Mouse (Mus musculus) heart, embryonic 15.5 days (tissue): ENCODE data around the gene Foxo6. TPM values are rescaled to one million over a fixed set of nuclear protein-coding genes. Genes with fewer than 3 reads are reported as not detected.

ENCODE experiments used
- ATAC-seq: fragments of 200-750 bp; cut with Nextera tagmentation; replicated peaks from 2 replicates; pipeline ENCODE4 v1.8.0; 2017; ENCODE audit warnings: low read depth, moderate TSS enrichment; ENCODE audit not compliant: insufficient number of reproducible peaks, insufficient read depth, low FRiP score
- H3K27ac ChIP-seq: fragments of 300-500 bp; sonication (generic); 2 replicates; pipeline ENCODE4 v1.5.1; 2015; ENCODE audit warnings: mild to moderate bottlenecking, inconsistent platforms
- H3K27me3 ChIP-seq: fragments of 300-500 bp; sonication (generic); 2 replicates; pipeline ENCODE4 v1.6.1; 2015; ENCODE audit warnings: inconsistent platforms
- H3K36me3 ChIP-seq: fragments of 300-500 bp; sonication (generic); 2 replicates; pipeline ENCODE4 v1.6.1; 2015; ENCODE audit warnings: mild to moderate bottlenecking, inconsistent platforms
- H3K4me1 ChIP-seq: fragments of 300-500 bp; sonication (generic); replicated peaks from 2 replicates; pipeline ENCODE4 v1.6.1; 2015; ENCODE audit warnings: inconsistent platforms
- H3K4me2 ChIP-seq: fragments of 300-500 bp; sonication (generic); 2 replicates; pipeline ENCODE4 v1.6.1; 2015; ENCODE audit warnings: inconsistent platforms, mild to moderate bottlenecking, moderate library complexity
- H3K4me3 ChIP-seq: fragments of 300-500 bp; sonication (generic); 2 replicates; pipeline ENCODE4 v1.5.1; 2015; ENCODE audit warnings: mild to moderate bottlenecking, inconsistent platforms
- H3K9ac ChIP-seq: fragments of 300-500 bp; sonication (generic); 2 replicates; pipeline ENCODE4 v1.6.1; 2015; ENCODE audit warnings: mild to moderate bottlenecking, inconsistent platforms
- H3K9me3 ChIP-seq: fragments of 300-500 bp; sonication (generic); replicated peaks from 2 replicates; pipeline ENCODE4 v1.6.1; 2016; ENCODE audit warnings: inconsistent platforms
- WGBS: fragments of 180-500 bp; shearing (Covaris S2); methylation state at CpG from one replicate; pipeline ENCODE4 v1.1.7; 2015; ENCODE audit warnings: mixed read lengths; 5-methylcytosine and 5-hydroxymethylcytosine counted together
- polyA plus RNA-seq: library from polyadenylated mRNA; unstranded; fragments of >200 nt; fragmentation: Nextera tagmentation; extraction: Ambion mirVana; gene quantifications from 2 replicates; pipeline ENCODE4 v1.2.1, GENCODE M21; 2015

The Foxo6 gene
- polyA plus RNA-seq, 1 experiment from 2014 or later: 0.05 TPM

- H3K4me3 ChIP-seq: no peak overlapping the region
- no peaks in the 10 kb centered on the region for H3K9me3 ChIP-seq
- H3K9ac ChIP-seq: no peak overlapping the region
- H3K4me1 ChIP-seq: peaks cover 34% of the 10 kb centered on the region
- WGBS: 91% methylated on average over 1 of the region's 1 CpGs
- no peaks in the 10 kb centered on the region for H3K36me3 ChIP-seq
- no peak overlapping the region for H3K4me2 ChIP-seq
- no peak overlapping the region for H3K27ac ChIP-seq
- peaks cover 76% of the 10 kb centered on the region for H3K27me3 ChIP-seq
- ATAC-seq: no peak
Measured at GRCm38 (mm10) chr4:120284187-120284586, 3.0 kb downstream of the Foxo6 start.

GRCm38 (mm10) chr4:120283141-120283540, 4.0 kb downstream of the Foxo6 start:
- WGBS: 17% methylated on average over 6 of the region's 6 CpGs
- Histone ChIP-seq H3K4me3 (peak overlapping the region; percentile 56), H3K27ac (peak overlapping the region; percentile 62), H3K9me3 (no peaks in the 10 kb centered on the region), H3K36me3 (no peaks in the 10 kb centered on the region), H3K9ac (peak overlapping the region; percentile 63), H3K27me3 (peaks cover 74% of the 10 kb centered on the region), H3K4me1 (peaks cover 31% of the 10 kb centered on the region), H3K4me2 (peak overlapping the region; percentile 94)
- peak; percentile 78 for ATAC-seq

- H3K36me3 ChIP-seq: no peaks in the 10 kb centered on the region
- peak overlapping the region; percentile 56 for H3K4me3 ChIP-seq
- peak; percentile 14; the same call in 1 of the 2 replicates for ATAC-seq
- peak overlapping the region; percentile 94 for H3K4me2 ChIP-seq
- WGBS: under 1% methylated on average over 45 of the region's 47 CpGs
- peak overlapping the region; percentile 62 for H3K27ac ChIP-seq
- no peaks in the 10 kb centered on the region for H3K9me3 ChIP-seq
- peaks cover 79% of the 10 kb centered on the region for H3K27me3 ChIP-seq
- peaks cover 30% of the 10 kb centered on the region for H3K4me1 ChIP-seq
- peak overlapping the region; percentile 63 for H3K9ac ChIP-seq
Measured at GRCm38 (mm10) chr4:120282568-120283091, 4.5 kb downstream of the Foxo6 start.

GRCm38 (mm10) chr4:120281011-120281410, 6.1 kb downstream of the Foxo6 start:
- Histone ChIP-seq H3K9ac (no peak overlapping the region), H3K4me2 (no peak overlapping the region), H3K4me1 (peaks cover 29% of the 10 kb centered on the region), H3K4me3 (no peak overlapping the region), H3K27me3 (peaks cover 74% of the 10 kb centered on the region), H3K36me3 (no peaks in the 10 kb centered on the region), H3K27ac (no peak overlapping the region), H3K9me3 (no peaks in the 10 kb centered on the region)
- ATAC-seq: no peak
- WGBS: 72% methylated on average over 3 of the region's 3 CpGs

GRCm38 (mm10) chr4:120280432-120280831, 6.7 kb downstream of the Foxo6 start:
- Histone ChIP-seq H3K9me3 (no peaks in the 10 kb centered on the region), H3K27me3 (peaks cover 73% of the 10 kb centered on the region), H3K27ac (no peak overlapping the region), H3K36me3 (no peaks in the 10 kb centered on the region), H3K4me3 (no peak overlapping the region), H3K9ac (no peak overlapping the region), H3K4me2 (no peak overlapping the region), H3K4me1 (peaks cover 29% of the 10 kb centered on the region)
- ATAC-seq: no peak
- WGBS: 73% methylated on average over 12 of the region's 12 CpGs

- no peak overlapping the region for H3K4me2 ChIP-seq
- H3K9me3 ChIP-seq: no peaks in the 10 kb centered on the region
- 41% methylated on average over 4 of the region's 4 CpGs for WGBS
- H3K36me3 ChIP-seq: no peaks in the 10 kb centered on the region
- H3K9ac ChIP-seq: no peak overlapping the region
- ATAC-seq: 0 out of 2 replicates have a peak, but pooled peaks have one; percentile 19
- peaks cover 16% of the 10 kb centered on the region for H3K4me1 ChIP-seq
- no peak overlapping the region for H3K4me3 ChIP-seq
- no peak overlapping the region for H3K27ac ChIP-seq
- H3K27me3 ChIP-seq: peaks cover 79% of the 10 kb centered on the region
Measured at GRCm38 (mm10) chr4:120277255-120277928, 9.8 kb downstream of the Foxo6 start.

GRCm38 (mm10) chr4:120275487-120275886, 11.7 kb downstream of the Foxo6 start:
- H3K9me3 ChIP-seq: no peaks in the 10 kb centered on the region
- H3K9ac ChIP-seq: no peak overlapping the region
- no peak overlapping the region for H3K4me3 ChIP-seq
- no peak for ATAC-seq
- WGBS: 69% methylated on average over 9 of the region's 9 CpGs
- peaks cover 77% of the 10 kb centered on the region for H3K27me3 ChIP-seq
- no peak overlapping the region for H3K27ac ChIP-seq
- H3K4me2 ChIP-seq: no peak overlapping the region
- peaks cover 23% of the 10 kb centered on the region for H3K4me1 ChIP-seq
- H3K36me3 ChIP-seq: no peaks in the 10 kb centered on the region

GRCm38 (mm10) chr4:120273594-120273993, 13.6 kb downstream of the Foxo6 start:
- no peaks in the 10 kb centered on the region for H3K9me3 ChIP-seq
- H3K4me2 ChIP-seq: no peak overlapping the region
- H3K36me3 ChIP-seq: no peaks in the 10 kb centered on the region
- ATAC-seq: no peak
- H3K4me1 ChIP-seq: peaks cover 34% of the 10 kb centered on the region
- H3K27me3 ChIP-seq: peaks cover 78% of the 10 kb centered on the region
- H3K9ac ChIP-seq: no peak overlapping the region
- WGBS: 63% methylated on average over 7 of the region's 7 CpGs
- no peak overlapping the region for H3K27ac ChIP-seq
- H3K4me3 ChIP-seq: no peak overlapping the region

GRCm38 (mm10) chr4:120271886-120272580, 15.1 kb downstream of the Foxo6 start:
- Histone ChIP-seq H3K36me3 (no peaks in the 10 kb centered on the region), H3K4me2 (no peak overlapping the region), H3K27ac (no peak overlapping the region), H3K4me1 (peaks cover 39% of the 10 kb centered on the region), H3K4me3 (no peak overlapping the region), H3K27me3 (peaks cover 81% of the 10 kb centered on the region), H3K9me3 (no peaks in the 10 kb centered on the region), H3K9ac (no peak overlapping the region)
- ATAC-seq: no peak
- WGBS: 73% methylated on average over 6 of the region's 6 CpGs

- Histone ChIP-seq H3K27me3 (peaks cover 88% of the 10 kb centered on the region), H3K9ac (no peak overlapping the region), H3K27ac (no peak overlapping the region), H3K4me2 (no peak overlapping the region), H3K4me1 (peaks cover 38% of the 10 kb centered on the region), H3K36me3 (no peaks in the 10 kb centered on the region), H3K4me3 (no peak overlapping the region), H3K9me3 (no peaks in the 10 kb centered on the region)
- no peak for ATAC-seq
- WGBS: 54% methylated on average over 8 of the region's 8 CpGs
Measured at GRCm38 (mm10) chr4:120271208-120271607, 15.9 kb downstream of the Foxo6 start.

- no peak overlapping the region for H3K9ac ChIP-seq
- peaks cover 91% of the 10 kb centered on the region for H3K27me3 ChIP-seq
- WGBS: 29% methylated on average over 4 of the region's 4 CpGs
- ATAC-seq: no peak
- no peaks in the 10 kb centered on the region for H3K36me3 ChIP-seq
- H3K9me3 ChIP-seq: no peaks in the 10 kb centered on the region
- H3K27ac ChIP-seq: no peak overlapping the region
- no peak overlapping the region for H3K4me3 ChIP-seq
- peaks cover 38% of the 10 kb centered on the region for H3K4me1 ChIP-seq
- H3K4me2 ChIP-seq: no peak overlapping the region
Measured at GRCm38 (mm10) chr4:120270937-120271199, 16.3 kb downstream of the Foxo6 start.
